Mouse (Mus musculus) brain, embryonic 14.5 days (tissue): ENCODE measurements at regions not wholly inside any gene's neighbourhood (a gene's known extent, or its start where the extent isn't known, plus 50 kb on each side); places are given as distances from the start of the nearest gene placed in this dataset.

ENCODE experiments used
- CTCF ChIP-seq: fragments of 200-500 bp; IDR thresholded peaks from 2 replicates; pipeline ENCODE4 v1.5.1; 2012; ENCODE audit warnings: inconsistent platforms, mild to moderate bottlenecking, moderate library complexity, borderline replicate concordance; ENCODE audit not compliant: insufficient read depth, insufficient read length; ENCODE audit errors: extremely low read depth
- POLR2A ChIP-seq: fragments of 200-500 bp; IDR thresholded peaks from 2 replicates; pipeline ENCODE4 v1.6.1; 2012; ENCODE audit warnings: mild to moderate bottlenecking, inconsistent platforms, borderline replicate concordance; ENCODE audit not compliant: poor library complexity, insufficient read depth, insufficient read length, severe bottlenecking; ENCODE audit errors: extremely low read depth

DNA sequence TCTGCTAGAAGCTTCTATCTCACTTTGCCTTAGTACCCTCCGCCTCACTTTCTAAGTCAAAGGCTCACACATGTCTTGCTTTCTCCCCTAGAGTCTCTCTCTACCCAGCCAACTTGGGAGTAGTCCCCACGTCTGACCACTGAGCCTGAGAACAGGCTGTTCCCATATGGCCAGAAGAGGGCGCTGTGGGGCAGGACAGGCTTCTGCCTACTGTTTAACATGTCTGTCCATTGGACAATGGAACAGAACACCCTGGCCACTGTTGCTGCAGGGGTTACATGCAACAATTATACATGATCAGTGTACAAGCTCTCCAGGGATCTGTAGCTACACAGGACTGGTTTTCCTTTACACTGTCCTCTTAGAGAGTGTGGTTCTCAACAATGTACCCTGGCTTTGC, 52.5 kb upstream of the Glrp1 start:
- TF ChIP-seq CTCF = peak; percentile 84
- TF ChIP-seq POLR2A = no peak
